Mouse (Mus musculus) gonadal fat pad, adult 2 months (tissue): ENCODE data around the gene Tppp. TPM values are rescaled to one million over a fixed set of nuclear protein-coding genes. Genes with fewer than 3 reads are reported as not detected.

Experiments used
- polyA plus RNA-seq: library from polyadenylated mRNA; depleted of rRNA; stranded (reverse); fragments of >200 nt; gene quantifications from 2 replicates; pipeline ENCODE4 v1.2.3, GENCODE M21; 2012; rRNA removed

Tppp gene
- polyA plus RNA-seq, 1 experiment, result 14.3 TPM

Other genes starting within 250 kb of the Tppp start
- gene Nkd2, start 161.8 kb upstream of the Tppp start, polyA plus RNA-seq, result 4.6 and 5.8 TPM in 2 replicates
- 0.38 and 0.56 TPM in 2 replicates for gene Trip13, start 71.6 kb upstream of the Tppp start, polyA plus RNA-seq
- 21.8 and 28.1 TPM in 2 replicates for gene Brd9, start 71.6 kb upstream of the Tppp start, polyA plus RNA-seq
- gene Zdhhc11, start 45.6 kb upstream of the Tppp start, polyA plus RNA-seq, result 0.08 and 0.24 TPM in 2 replicates
- gene Cep72, start 52.9 kb downstream of the Tppp start, polyA plus RNA-seq, result 2.1 and 2.4 TPM in 2 replicates
- 3.1 and 7.0 TPM in 2 replicates for gene Slc9a3, start 112.0 kb downstream of the Tppp start, polyA plus RNA-seq
- gene Exoc3, start 199.3 kb downstream of the Tppp start, polyA plus RNA-seq, result 28.5 and 35.1 TPM in 2 replicates